17 mouse cellular contexts compared by ENCODE assay signal in the genomic region with DNA sequence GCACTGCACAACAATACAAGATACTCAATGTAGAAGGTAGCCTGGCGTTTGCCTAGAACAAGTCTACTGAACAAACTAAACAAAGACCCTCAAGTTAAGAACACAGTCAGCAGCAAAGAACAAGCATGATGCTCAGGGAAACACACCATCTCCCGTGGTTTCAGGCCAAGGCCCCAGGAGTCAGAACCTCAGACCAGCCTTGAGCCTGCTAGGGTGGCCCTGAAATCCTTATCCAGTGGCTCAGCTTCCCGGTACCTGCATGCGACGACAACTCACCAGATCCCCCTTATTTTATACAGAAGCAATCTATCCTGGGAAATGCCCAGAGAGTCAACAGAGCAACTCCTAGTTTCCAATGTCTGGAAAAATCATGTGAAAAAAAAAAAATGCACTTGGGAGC. TPM values are rescaled to one million over a fixed set of nuclear protein-coding genes. Genes with fewer than 3 reads are reported as not detected.
DNase-seq lines count a peak whose midpoint lies in the region; ATAC-seq and TF ChIP-seq lines count a peak whose summit lies in the region.
"Had no signal": no experiment of that assay in that cellular context is flagged by ENCODE, and none has a peak within 500 bp of the region (broad histone marks: within the 10 kb centered on the region; RNA-seq: fewer than 3 reads in every experiment).

No protein-coding gene starts in this region.

- DNase-seq in forebrain, embryonic 11.5 days (ENCODE audit: low spot score) = peak; percentile 11
- DNase-seq in kidney, adult 2 months = no peak
- no peak for DNase-seq in kidney, adult 18-20 months
- peak; percentile 40 for DNase-seq in adrenal gland, postnatal 14 days
- no peak for DNase-seq in layer of hippocampus, adult 9-11 months
- DNase-seq: cerebellum, adult 11-12 months; cerebellum, adult 9-10 months; cerebellum, postnatal 36 days; gastrocnemius, postnatal 10 days; heart, postnatal 10 days; kidney, adult 8-10 months had no signal

- WGBS in forebrain, embryonic 11.5 days = 93% methylated on average over 5 of the region's 5 CpGs
- 91% methylated on average over 5 of the region's 5 CpGs for WGBS in forebrain, embryonic 13.5 days
- WGBS in kidney, adult 2 months = 84% methylated on average over 5 of the region's 5 CpGs

- no peak overlapping the region for H3K27ac ChIP-seq in forebrain, embryonic 11.5 days (ENCODE audit: low read depth, low read length)
- no peak overlapping the region for H3K27ac ChIP-seq in forebrain, embryonic 13.5 days
- peak overlapping the region; percentile 1; the same call in 1 of the 2 replicates for H3K27ac ChIP-seq in kidney, adult 2 months (ENCODE audit: insufficient read depth, low read depth, low read length)
- H3K27ac ChIP-seq in brown adipose tissue, adult 24 weeks (replicated peaks; ENCODE audit: low read depth, low read length) = 0 out of 2 replicates have a peak overlapping the region, but pooled peaks have one; percentile 15
- H3K27ac ChIP-seq: forebrain, embryonic 15.5 days; hindbrain, embryonic 13.5 days; hindbrain, postnatal 0 days; kidney, postnatal 0 days had no signal

- TF ChIP-seq CTCF in kidney, adult 2 months (conservative IDR thresholded peaks at IDR 0.05; ENCODE audit: insufficient read depth, insufficient read length, low read depth, low read length) = no peak

- H3K9me3 ChIP-seq in forebrain, embryonic 11.5 days (ENCODE audit: control insufficient read depth, low read length) = no peaks in the 10 kb centered on the region
- H3K9me3 ChIP-seq in forebrain, embryonic 13.5 days (replicated peaks) = no peaks in the 10 kb centered on the region
- H3K9me3 ChIP-seq: forebrain, embryonic 15.5 days; hindbrain, embryonic 13.5 days had no signal

- no peaks in the 10 kb centered on the region; the same call in none of the 2 replicates for H3K4me1 ChIP-seq in forebrain, embryonic 11.5 days (replicated peaks; ENCODE audit: control insufficient read depth, insufficient read depth, low read length)
- H3K4me1 ChIP-seq in forebrain, embryonic 13.5 days = peaks cover 7% of the 10 kb centered on the region; the same call in 1 of the 2 replicates
- peaks cover 51% of the 10 kb centered on the region for H3K4me1 ChIP-seq in kidney, adult 2 months (ENCODE audit: control insufficient read depth, insufficient read depth, low read length)
- peaks cover 58% of the 10 kb centered on the region for H3K4me1 ChIP-seq in brown adipose tissue, adult 24 weeks (ENCODE audit: control insufficient read depth, insufficient read depth, insufficient read length, low read length)

- H3K9ac ChIP-seq in forebrain, embryonic 11.5 days (ENCODE audit: low read length) = no peak overlapping the region
- no peak overlapping the region for H3K9ac ChIP-seq in forebrain, embryonic 13.5 days
- H3K9ac ChIP-seq: forebrain, embryonic 15.5 days; hindbrain, embryonic 13.5 days had no signal

- H3K36me3 ChIP-seq in forebrain, embryonic 11.5 days (ENCODE audit: control insufficient read depth, insufficient read depth, low read length) = no peaks in the 10 kb centered on the region
- no peaks in the 10 kb centered on the region for H3K36me3 ChIP-seq in forebrain, embryonic 13.5 days (ENCODE audit: poor library complexity, severe bottlenecking)
- H3K36me3 ChIP-seq in kidney, adult 2 months (ENCODE audit: control insufficient read depth, insufficient read depth, low read length) = no peaks in the 10 kb centered on the region
- H3K36me3 ChIP-seq: forebrain, embryonic 15.5 days; hindbrain, embryonic 13.5 days had no signal

- TF ChIP-seq POLR2A in kidney, adult 2 months (IDR thresholded peaks at IDR 0.05; ENCODE audit: low read depth, low read length) = no peak

- H3K4me3 ChIP-seq in forebrain, embryonic 11.5 days (ENCODE audit: low read depth, low read length) = no peak overlapping the region
- no peak overlapping the region for H3K4me3 ChIP-seq in forebrain, embryonic 13.5 days
- no peak overlapping the region for H3K4me3 ChIP-seq in kidney, adult 2 months (ENCODE audit: insufficient read depth, low read depth, low read length)
- H3K4me3 ChIP-seq in brown adipose tissue, adult 24 weeks (ENCODE audit: insufficient read depth, low read depth, low read length) = no peak overlapping the region
- H3K4me3 ChIP-seq: forebrain, embryonic 15.5 days; hindbrain, embryonic 13.5 days had no signal

- H3K27me3 ChIP-seq in forebrain, embryonic 11.5 days (ENCODE audit: control insufficient read depth, insufficient read depth, low read length) = no peaks in the 10 kb centered on the region
- no peaks in the 10 kb centered on the region for H3K27me3 ChIP-seq in forebrain, embryonic 13.5 days
- H3K27me3 ChIP-seq in kidney, adult 2 months (replicated peaks; ENCODE audit: control insufficient read depth, insufficient read depth, low read length) = no peaks in the 10 kb centered on the region
- H3K27me3 ChIP-seq: forebrain, embryonic 15.5 days; hindbrain, embryonic 13.5 days had no signal

- no peak for ATAC-seq in forebrain, embryonic 11.5 days (replicated peaks; ENCODE audit: low FRiP score)
- no peak for ATAC-seq in forebrain, embryonic 13.5 days
- ATAC-seq: forebrain, embryonic 15.5 days had no signal

- no peak overlapping the region for H3K4me2 ChIP-seq in forebrain, embryonic 11.5 days (ENCODE audit: low read depth, low read length, severe bottlenecking)
- no peak overlapping the region for H3K4me2 ChIP-seq in forebrain, embryonic 13.5 days
- H3K4me2 ChIP-seq: forebrain, embryonic 15.5 days; hindbrain, embryonic 13.5 days had no signal

RNA-seq across cellular contexts. Expression of gene Apbb2, which starts 7.2 kb away (rescaled TPM):
- 35.1 and 35.3 TPM in 2 replicates for polyA plus RNA-seq in forebrain, embryonic 11.5 days (2014; fragmentation: Nextera tagmentation; extraction: Ambion mirVana)
- polyA plus RNA-seq in forebrain, embryonic 13.5 days (2015; fragmentation: Nextera tagmentation; extraction: Ambion mirVana) = 63.0 and 64.3 TPM in 2 replicates
- polyA plus RNA-seq in kidney, adult 2 months (2012; rRNA removed) = 21.4 and 27.7 TPM in 2 replicates
- 54.6 and 59.9 TPM in 2 replicates for total RNA-seq in adrenal gland, postnatal 14 days (2021)
- 3.5 and 5.7 TPM in 2 replicates for polyA plus RNA-seq in brown adipose tissue, adult 24 weeks (2012; ENCODE audit: insufficient read depth, insufficient read length, missing spikeins)

Comparison
In these comparisons a context has a peak if more than half of its experiments do, and no peak if none do; other contexts are left out.
1. DNase-seq: peak in forebrain, embryonic 11.5 days (single experiment) and adrenal gland, postnatal 14 days (single experiment); none in kidney, adult 2 months (single experiment), kidney, adult 18-20 months (single experiment) and layer of hippocampus, adult 9-11 months (single experiment).
2. H3K27ac ChIP-seq: peak in kidney, adult 2 months (single experiment) and brown adipose tissue, adult 24 weeks (single experiment); none in forebrain, embryonic 11.5 days (single experiment) and forebrain, embryonic 13.5 days (single experiment).